Mouse (Mus musculus) hindbrain, embryonic 11.5 days (tissue): ENCODE data around the gene Gm10778. TPM values are rescaled to one million over a fixed set of nuclear protein-coding genes. Genes with fewer than 3 reads are reported as not detected.

ENCODE experiments used
- ATAC-seq: fragments of 200-750 bp; cut with Nextera tagmentation; 2 replicates; pipeline ENCODE4 v1.8.0; 2017; ENCODE audit warnings: mild to moderate bottlenecking, moderate TSS enrichment, moderate library complexity; ENCODE audit not compliant: low FRiP score
- DNase-seq: peaks from one replicate; pipeline ENCODE4 v3.0.0-alpha.2; 2015; ENCODE audit warnings: low spot score
- H3K27ac ChIP-seq: fragments of 300-500 bp; sonication (generic); 2 replicates; pipeline ENCODE4 v1.5.1; 2014; ENCODE audit warnings: mild to moderate bottlenecking, low read depth, low read length
- H3K27me3 ChIP-seq: fragments of 300-500 bp; sonication (generic); 2 replicates; pipeline ENCODE4 v1.6.1; 2014; ENCODE audit warnings: mild to moderate bottlenecking, low read length, moderate library complexity, mixed read lengths; ENCODE audit not compliant: control insufficient read depth, insufficient read depth
- H3K36me3 ChIP-seq: fragments of 300-500 bp; sonication (generic); 2 replicates; pipeline ENCODE4 v1.6.1; 2014; ENCODE audit warnings: mild to moderate bottlenecking, low read length, moderate library complexity, mixed read lengths; ENCODE audit not compliant: control insufficient read depth, insufficient read depth
- H3K4me1 ChIP-seq: fragments of 300-500 bp; sonication (generic); replicated peaks from 2 replicates; pipeline ENCODE4 v1.6.1; 2014; ENCODE audit warnings: low read length, mixed read lengths; ENCODE audit not compliant: control insufficient read depth, insufficient read depth
- H3K4me2 ChIP-seq: fragments of 300-500 bp; sonication (generic); replicated peaks from 2 replicates; pipeline ENCODE4 v1.6.1; 2014; ENCODE audit warnings: mild to moderate bottlenecking, low read depth, low read length
- H3K4me3 ChIP-seq: fragments of 300-500 bp; sonication (generic); 2 replicates; pipeline ENCODE4 v1.5.1; 2014; ENCODE audit warnings: low read depth, low read length
- H3K9ac ChIP-seq: fragments of 300-500 bp; sonication (generic); 2 replicates; pipeline ENCODE4 v1.6.1; 2014; ENCODE audit warnings: low read depth, low read length
- H3K9me3 ChIP-seq: fragments of 300-500 bp; sonication (generic); 2 replicates; pipeline ENCODE4 v1.6.1; 2016; ENCODE audit warnings: low read length; ENCODE audit not compliant: control insufficient read depth
- WGBS: fragments of 180-500 bp; shearing (Covaris S2); extraction: QIAGEN DNeasy Blood & Tissue Kit; methylation state at CpG from one replicate; pipeline ENCODE4 v1.1.7; 2014; 5-methylcytosine and 5-hydroxymethylcytosine counted together
- polyA plus RNA-seq: library from polyadenylated mRNA; unstranded; fragments of >200 nt; fragmentation: Nextera tagmentation; extraction: Ambion mirVana; gene quantifications from 2 replicates; pipeline ENCODE4 v1.2.1, GENCODE M21; 2014

The Gm10778 gene
- polyA plus RNA-seq, 1 experiment from 2014 or later: 5.9 TPM

- H3K9me3 ChIP-seq: no peaks in the 10 kb centered on the region
- H3K27ac ChIP-seq: peak overlapping the region; percentile 76
- H3K4me1 ChIP-seq: peaks cover 3% of the 10 kb centered on the region; the same call in 1 of the 2 replicates
- 21% methylated on average over 29 of the region's 29 CpGs for WGBS
- no peaks in the 10 kb centered on the region for H3K36me3 ChIP-seq
- H3K4me3 ChIP-seq: peak overlapping the region; percentile 43
- H3K4me2 ChIP-seq: peak overlapping the region; percentile 50
- ATAC-seq (peak; percentile 28; the same call in 1 of the 2 replicates), DNase-seq (peak; percentile 93)
- peaks cover 9% of the 10 kb centered on the region for H3K27me3 ChIP-seq
- no peak overlapping the region; the same call in 1 of the 2 replicates for H3K9ac ChIP-seq
Measured at GRCm38 (mm10) chr10:81604968-81605665, 43.7 kb upstream of the Gm10778 start.

- Histone ChIP-seq H3K27me3 (peaks cover 8% of the 10 kb centered on the region), H3K9me3 (no peaks in the 10 kb centered on the region), H3K36me3 (no peaks in the 10 kb centered on the region), H3K9ac (peak overlapping the region; percentile 8), H3K4me2 (peak overlapping the region; percentile 50), H3K4me1 (peaks cover 2% of the 10 kb centered on the region; the same call in 1 of the 2 replicates), H3K27ac (peak overlapping the region; percentile 76), H3K4me3 (peak overlapping the region; percentile 43)
- WGBS: 5% methylated on average over 14 of the region's 14 CpGs
- DNase-seq (no peak), ATAC-seq (peak; percentile 10)
Measured at GRCm38 (mm10) chr10:81605666-81605973, 43.2 kb upstream of the Gm10778 start.

GRCm38 (mm10) chr10:81605974-81606751, 42.7 kb upstream of the Gm10778 start, which contains the start of gene BC025920:
TSS of gene BC025920 (plus strand) at chr10:81606270.
- Histone ChIP-seq H3K4me3 (peak within 1 kb of the TSS; percentile 43), H3K27me3 (peaks cover 8% of the 10 kb centered on the region; the same call in 1 of the 2 replicates), H3K9me3 (no peaks in the 10 kb centered on the region), H3K27ac (peak within 1 kb of the TSS; percentile 85), H3K4me2 (peak within 1 kb of the TSS; percentile 74), H3K4me1 (no peaks in the 10 kb centered on the region; the same call in 1 of the 2 replicates), H3K9ac (peak within 1 kb of the TSS; percentile 55), H3K36me3 (no peaks in the 10 kb centered on the region)
- DNase-seq (peak; percentile 92), ATAC-seq (peak; percentile 85)
- WGBS: under 1% methylated on average over 39 of the region's 39 CpGs

GRCm38 (mm10) chr10:81608308-81608707, 40.6 kb upstream of the Gm10778 start:
- Histone ChIP-seq H3K4me1 (no peaks in the 10 kb centered on the region), H3K27me3 (no peaks in the 10 kb centered on the region), H3K36me3 (no peaks in the 10 kb centered on the region), H3K27ac (no peak overlapping the region), H3K4me3 (no peak overlapping the region), H3K4me2 (no peak overlapping the region), H3K9ac (no peak overlapping the region), H3K9me3 (no peaks in the 10 kb centered on the region)
- no peak for DNase-seq
- WGBS: 80% methylated on average over 1 of the region's 1 CpGs
- no peak for ATAC-seq

- ATAC-seq (no peak), DNase-seq (no peak)
- H3K9me3 ChIP-seq: no peaks in the 10 kb centered on the region
- no peaks in the 10 kb centered on the region for H3K4me1 ChIP-seq
- WGBS: 66% methylated on average over 3 of the region's 3 CpGs
- H3K4me2 ChIP-seq: no peak overlapping the region
- no peak overlapping the region for H3K9ac ChIP-seq
- H3K27ac ChIP-seq: no peak overlapping the region
- no peaks in the 10 kb centered on the region for H3K27me3 ChIP-seq
- H3K4me3 ChIP-seq: no peak overlapping the region
- H3K36me3 ChIP-seq: no peaks in the 10 kb centered on the region
Measured at GRCm38 (mm10) chr10:81612779-81613178, 36.1 kb upstream of the Gm10778 start.

- no peak for DNase-seq
- ATAC-seq: no peak
- no peak overlapping the region for H3K4me3 ChIP-seq
- no peaks in the 10 kb centered on the region for H3K27me3 ChIP-seq
- H3K36me3 ChIP-seq: no peaks in the 10 kb centered on the region
- 66% methylated on average over 6 of the region's 6 CpGs for WGBS
- no peak overlapping the region for H3K4me2 ChIP-seq
- no peaks in the 10 kb centered on the region for H3K9me3 ChIP-seq
- no peak overlapping the region for H3K27ac ChIP-seq
- no peak overlapping the region for H3K9ac ChIP-seq
- H3K4me1 ChIP-seq: no peaks in the 10 kb centered on the region
Measured at GRCm38 (mm10) chr10:81615486-81615885, 33.4 kb upstream of the Gm10778 start.

- H3K27ac ChIP-seq: no peak overlapping the region
- H3K9me3 ChIP-seq: no peaks in the 10 kb centered on the region
- WGBS: 86% methylated on average over 5 of the region's 5 CpGs
- no peak overlapping the region for H3K4me3 ChIP-seq
- no peak overlapping the region for H3K9ac ChIP-seq
- no peak for DNase-seq
- no peak overlapping the region for H3K4me2 ChIP-seq
- no peaks in the 10 kb centered on the region for H3K27me3 ChIP-seq
- no peak for ATAC-seq
- H3K4me1 ChIP-seq: no peaks in the 10 kb centered on the region
- 0 out of 2 replicates have a peak, but pooled peaks cover 8% of the 10 kb centered on the region for H3K36me3 ChIP-seq
Measured at GRCm38 (mm10) chr10:81619976-81620375, 28.9 kb upstream of the Gm10778 start.

- WGBS: 58% methylated on average over 9 of the region's 9 CpGs
Measured at GRCm38 (mm10) chr10:81620786-81621185, 28.1 kb upstream of the Gm10778 start.

More at GRCm38 (mm10) chr10:81620786-81621185, 28.1 kb upstream of the Gm10778 start:
- H3K4me3 ChIP-seq: no peak overlapping the region
- H3K9me3 ChIP-seq: no peaks in the 10 kb centered on the region
- no peak for DNase-seq
- ATAC-seq: no peak
- no peak overlapping the region for H3K9ac ChIP-seq
- H3K27ac ChIP-seq: no peak overlapping the region
- H3K4me1 ChIP-seq: no peaks in the 10 kb centered on the region
- no peaks in the 10 kb centered on the region for H3K27me3 ChIP-seq
- 0 out of 2 replicates have a peak, but pooled peaks cover 8% of the 10 kb centered on the region for H3K36me3 ChIP-seq
- no peak overlapping the region for H3K4me2 ChIP-seq
